Mouse (Mus musculus): ENCODE measurements around the gene Oip5.

Oip5 gene

GRCm38 (mm10) chr2:119584282-119584681, 34.0 kb downstream of the Oip5 start:
- DNase-seq, result no peak

GRCm38 (mm10) chr2:119583439-119583838, 34.8 kb downstream of the Oip5 start:
- no peak for DNase-seq

DNA sequence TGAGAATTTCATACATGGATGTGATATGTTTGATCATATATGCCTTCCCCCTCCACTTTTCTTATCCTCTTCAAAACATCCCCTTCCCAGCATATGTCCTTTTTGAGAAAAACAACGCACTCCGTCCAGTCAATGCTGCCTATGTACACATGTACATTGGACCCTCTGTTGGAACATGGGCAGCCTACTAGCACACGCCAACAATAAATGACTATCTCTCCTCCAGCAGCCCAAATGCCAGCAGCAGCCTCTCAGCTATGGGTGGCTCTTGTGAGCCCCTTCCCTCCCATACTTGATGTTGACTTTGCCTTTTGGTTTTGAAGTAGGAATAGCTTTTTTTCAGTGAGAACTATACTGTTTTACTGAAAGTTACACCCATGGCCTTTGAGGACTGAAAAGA, 36.7 kb downstream of the Oip5 start:
- no peak for DNase-seq

DNA sequence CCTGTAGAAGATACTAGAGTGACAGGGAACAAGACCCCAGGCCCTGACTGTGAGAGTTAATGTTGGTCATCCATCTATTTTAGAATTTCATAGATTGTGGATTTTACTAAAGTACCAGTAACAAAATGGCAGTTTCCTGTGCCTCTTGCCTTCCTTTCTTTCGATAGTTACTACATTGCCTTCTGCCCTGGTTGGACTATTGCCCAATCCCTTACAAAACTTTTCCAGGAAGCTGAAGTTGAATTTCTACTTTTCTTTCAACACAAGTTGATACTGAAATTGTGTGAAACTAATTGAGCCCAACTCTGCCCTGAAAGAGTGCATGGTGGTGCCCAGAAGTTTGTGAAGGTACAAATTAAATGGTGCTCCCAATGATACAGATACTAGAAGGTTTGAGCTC, 45.8 kb downstream of the Oip5 start:
- no peak for DNase-seq

GRCm38 (mm10) chr2:119566182-119566855, 52.0 kb downstream of the Oip5 start:
- DNase-seq, result peak in 1 of 2 experiments; percentile 28

DNA sequence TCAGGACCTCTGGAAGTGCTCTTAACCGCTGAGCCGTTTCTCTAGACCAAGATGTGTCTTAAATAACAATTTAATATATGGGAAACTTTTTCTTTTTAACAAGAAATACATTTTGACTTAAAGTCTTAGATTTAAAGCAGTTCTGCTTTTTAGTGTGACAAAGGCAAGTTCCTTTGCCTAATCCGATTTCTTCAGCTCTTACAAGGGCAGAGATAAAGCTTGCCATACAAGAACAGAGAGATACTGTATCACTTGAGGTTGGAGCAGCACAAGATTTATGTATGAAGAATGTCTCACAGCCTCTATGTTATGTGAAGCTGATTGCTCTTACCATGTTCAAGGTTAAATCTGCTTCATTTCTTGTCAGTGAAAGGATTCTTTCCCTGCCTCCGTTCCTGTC, 53.0 kb downstream of the Oip5 start:
- no peak for DNase-seq

DNA sequence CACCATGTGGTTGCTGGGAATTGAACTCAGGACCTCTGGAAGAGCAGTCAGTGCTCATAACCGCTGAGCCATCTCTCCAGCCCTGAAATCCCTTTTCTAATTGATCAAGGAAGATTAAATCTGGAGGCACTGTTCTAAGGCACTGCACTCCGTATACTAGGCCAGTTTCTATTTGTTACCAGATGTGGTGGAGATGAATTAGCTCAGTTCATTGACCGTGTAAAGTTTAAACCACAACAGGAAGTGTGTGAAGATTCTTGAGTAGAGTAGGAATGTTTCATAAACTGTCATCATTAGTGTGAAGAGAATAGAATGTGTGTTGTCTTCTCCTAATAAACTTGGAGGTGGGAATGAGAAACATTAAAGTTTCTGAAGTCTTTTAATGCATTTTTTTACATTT, 56.5 kb downstream of the Oip5 start:
- DNase-seq, result no peak
